Mouse (Mus musculus): ENCODE results near the gene Prkar2b.

The Prkar2b gene

GRCm38 (mm10) chr12:32009267-32009984 is 51.7 kb downstream of the Prkar2b start:
- CTCF ChIA-PET, result no interaction called here

GRCm38 (mm10) chr12:32008728-32009127 is 52.4 kb downstream of the Prkar2b start:
- CTCF ChIA-PET, result no interaction called here

GRCm38 (mm10) chr12:32007646-32008045 is 53.5 kb downstream of the Prkar2b start:
- CTCF ChIA-PET, result interaction anchor here (0.7 kb wide), 1 partner anchor 85 kb away, joined by 3 read pairs; no protein-coding TSS in a partner anchor

GRCm38 (mm10) chr12:32007040-32007439 is 54.1 kb downstream of the Prkar2b start:
- CTCF ChIA-PET, result interaction anchor here (0.7 kb wide), 1 partner anchor 86 kb away, joined by 3 read pairs; no protein-coding TSS in a partner anchor

GRCm38 (mm10) chr12:32006391-32006929 is 54.6 kb downstream of the Prkar2b start:
- CTCF ChIA-PET, result no interaction called here

GRCm38 (mm10) chr12:32000464-32000863 is 60.6 kb downstream of the Prkar2b start:
- CTCF ChIA-PET, result no interaction called here

GRCm38 (mm10) chr12:31998706-31999105 is 62.4 kb downstream of the Prkar2b start:
- CTCF ChIA-PET, result no interaction called here

- CTCF ChIA-PET, result no interaction called here
Measured at GRCm38 (mm10) chr12:31997328-31997878, 63.7 kb downstream of the Prkar2b start.

GRCm38 (mm10) chr12:31996877-31997276 is 64.2 kb downstream of the Prkar2b start:
- CTCF ChIA-PET, result no interaction called here

- CTCF ChIA-PET, result no interaction called here
Measured at GRCm38 (mm10) chr12:31990575-31990974, 70.5 kb downstream of the Prkar2b start.

- CTCF ChIA-PET, result no interaction called here
Measured at GRCm38 (mm10) chr12:31989726-31990125, 71.4 kb downstream of the Prkar2b start.

GRCm38 (mm10) chr12:31986463-31986862 is 74.6 kb downstream of the Prkar2b start:
- CTCF ChIA-PET, result no interaction called here

- CTCF ChIA-PET, result no interaction called here
Measured at GRCm38 (mm10) chr12:31985738-31986137, 75.4 kb downstream of the Prkar2b start.

GRCm38 (mm10) chr12:31984664-31985063 is 76.4 kb downstream of the Prkar2b start:
- CTCF ChIA-PET, result no interaction called here

GRCm38 (mm10) chr12:31984206-31984605 is 76.9 kb downstream of the Prkar2b start:
- CTCF ChIA-PET, result no interaction called here

GRCm38 (mm10) chr12:31983769-31984168 is 77.3 kb downstream of the Prkar2b start:
- CTCF ChIA-PET, result interaction anchor here (0.6 kb wide), 1 partner anchor 161 kb away, joined by 3 read pairs; no protein-coding TSS in a partner anchor

GRCm38 (mm10) chr12:31983238-31983637 is 77.9 kb downstream of the Prkar2b start:
- CTCF ChIA-PET, result interaction anchor here (0.6 kb wide), 1 partner anchor 161 kb away, joined by 3 read pairs; no protein-coding TSS in a partner anchor

- CTCF ChIA-PET, result no interaction called here
Measured at GRCm38 (mm10) chr12:31977613-31978195, 83.4 kb downstream of the Prkar2b start.

GRCm38 (mm10) chr12:31976544-31976943 is 84.6 kb downstream of the Prkar2b start:
- CTCF ChIA-PET, result interaction anchor here (1.0 kb wide), 1 partner anchor 161 kb away, joined by 3 read pairs; no protein-coding TSS in a partner anchor

- CTCF ChIA-PET, result no interaction called here
Measured at GRCm38 (mm10) chr12:31973473-31974172, 87.5 kb downstream of the Prkar2b start.

- CTCF ChIA-PET, result interaction anchor here (0.6 kb wide), 1 partner anchor 179 kb away, joined by 5 read pairs; no protein-coding TSS in a partner anchor
Measured at GRCm38 (mm10) chr12:31971547-31971946, 89.5 kb downstream of the Prkar2b start.

- CTCF ChIA-PET, result interaction anchor here (2.2 kb wide), 1 partner anchor 176 kb away, joined by 9 read pairs; no protein-coding TSS in a partner anchor
Measured at GRCm38 (mm10) chr12:31969111-31969510, 92.0 kb downstream of the Prkar2b start.

Data from spleen, embryonic (tissue).